Mouse (Mus musculus): ENCODE data around the gene Nrde2.

DNA sequence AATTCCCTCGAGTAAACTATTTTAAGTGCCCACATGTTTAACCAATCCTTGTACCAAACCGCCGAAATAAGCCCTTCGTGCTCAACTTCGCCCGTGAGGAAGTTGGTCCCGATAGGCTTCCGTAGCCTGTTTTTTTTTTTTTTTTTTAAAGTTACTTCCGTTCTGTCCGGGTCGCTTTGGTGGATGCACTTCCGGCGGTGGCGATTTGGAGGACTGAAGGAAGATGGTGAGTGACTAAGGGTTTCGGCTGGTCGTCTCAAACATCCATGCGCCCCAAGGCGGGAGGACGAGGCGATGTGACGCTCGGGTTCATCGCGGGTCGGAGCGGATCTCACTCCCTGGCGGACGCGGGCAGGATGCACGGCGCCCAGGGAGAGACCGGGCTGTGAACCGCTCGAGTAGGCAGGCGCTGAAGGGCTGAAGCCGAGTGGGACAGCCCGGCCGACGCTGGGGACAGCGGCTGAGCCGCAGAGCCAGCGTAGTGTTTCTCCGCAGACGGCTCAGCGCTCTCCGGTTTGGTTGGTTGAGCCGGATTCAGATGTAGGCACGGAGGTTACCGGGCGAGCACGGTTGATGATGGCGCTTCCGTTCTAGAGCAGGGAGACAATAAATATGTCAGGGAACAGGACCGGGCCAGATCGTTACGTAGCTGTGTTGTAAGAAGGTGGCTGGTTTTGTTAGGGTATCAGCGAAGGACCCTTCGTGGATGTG is 49.3 kb downstream of the Nrde2 start, which contains the start of gene Psmc1:
- TF ChIP-seq CTCF (IDR thresholded peaks at IDR 0.05; ENCODE audit: extremely low read depth, insufficient read depth, low read length), result no peak
- peak; percentile 87 for TF ChIP-seq POLR2A (IDR thresholded peaks at IDR 0.05; ENCODE audit: extremely low read depth, insufficient read depth, low read length)

All from cortical plate, adult 2 months (tissue).